Mouse (Mus musculus) embryonic facial prominence, embryonic 12.5 days (tissue): ENCODE data around the gene Higd2a. TPM values are rescaled to one million over a fixed set of nuclear protein-coding genes. Genes with fewer than 3 reads are reported as not detected.
A peak's percentile ranks its signal among the peaks of the same experiment; 100 is the strongest.
"Not testable (repeated sequence)": the region's sequence is repeated elsewhere in the genome, so short reads cannot be mapped to it uniquely, and the experiment has no call there.

Experiments
- ATAC-seq: fragments of 200-750 bp; cut with Nextera tagmentation; 2 replicates; pipeline ENCODE4 v1.8.0; 2017; ENCODE audit not compliant: insufficient number of reproducible peaks, insufficient read depth, low FRiP score, low TSS enrichment
- H3K27ac ChIP-seq: fragments of 300-500 bp; sonication (generic); 2 replicates; pipeline ENCODE4 v1.5.1; 2016; ENCODE audit warnings: mild to moderate bottlenecking
- H3K27me3 ChIP-seq: fragments of 300-500 bp; sonication (generic); 2 replicates; pipeline ENCODE4 v1.6.1; 2016; ENCODE audit warnings: mild to moderate bottlenecking, moderate library complexity
- H3K36me3 ChIP-seq: fragments of 300-500 bp; sonication (generic); 2 replicates; pipeline ENCODE4 v1.6.1; 2016; ENCODE audit warnings: mild to moderate bottlenecking
- H3K4me1 ChIP-seq: fragments of 300-500 bp; sonication (generic); 2 replicates; pipeline ENCODE4 v1.6.1; 2016
- H3K4me2 ChIP-seq: fragments of 300-500 bp; sonication (generic); replicated peaks from 2 replicates; pipeline ENCODE4 v1.6.1; 2016; ENCODE audit warnings: mild to moderate bottlenecking, moderate library complexity
- H3K4me3 ChIP-seq: fragments of 300-500 bp; sonication (generic); 2 replicates; pipeline ENCODE4 v1.5.1; 2016; ENCODE audit warnings: mild to moderate bottlenecking
- H3K9ac ChIP-seq: fragments of 300-500 bp; sonication (generic); 2 replicates; pipeline ENCODE4 v1.6.1; 2016; ENCODE audit warnings: mild to moderate bottlenecking, moderate library complexity
- H3K9me3 ChIP-seq: fragments of 300-500 bp; sonication (generic); 2 replicates; pipeline ENCODE4 v1.6.1; 2016; ENCODE audit warnings: mild to moderate bottlenecking, moderate library complexity
- WGBS: fragments of 180-500 bp; shearing (Covaris S2); methylation state at CpG from one replicate; pipeline ENCODE4 v1.1.7; 2016; 5-methylcytosine and 5-hydroxymethylcytosine counted together
- polyA plus RNA-seq: library from polyadenylated mRNA; unstranded; fragments of >200 nt; fragmentation: Nextera tagmentation; extraction: Ambion mirVana; gene quantifications from 2 replicates; pipeline ENCODE4 v1.2.1, GENCODE M21; 2016

The Higd2a gene
- polyA plus RNA-seq, 1 experiment from 2014 or later: 170 TPM

DNA sequence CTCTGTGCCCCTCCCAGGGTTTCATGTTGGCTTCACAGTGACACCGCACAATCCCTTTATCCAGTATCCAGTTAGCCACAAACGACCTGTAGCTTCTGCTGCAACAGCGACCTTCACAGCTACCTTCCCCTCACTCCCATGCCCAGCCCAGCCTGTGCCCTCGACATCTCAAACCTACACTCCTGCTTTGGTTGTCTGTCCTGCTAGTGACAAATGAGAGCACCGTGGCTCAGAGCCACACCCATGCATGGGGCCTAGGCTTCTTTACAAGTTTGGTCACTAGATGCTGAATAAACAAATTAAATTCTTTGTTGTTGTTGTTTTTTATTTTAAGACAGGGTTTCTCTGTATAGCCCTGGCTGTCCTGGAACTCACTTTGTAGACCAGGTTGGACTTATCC, 17.2 kb downstream of the Higd2a start:
- Histone ChIP-seq H3K27me3 (peaks cover 15% of the 10 kb centered on the region; the same call in 1 of the 2 replicates), H3K36me3 (no peaks in the 10 kb centered on the region), H3K27ac (no peak overlapping the region), H3K9me3 (no peaks in the 10 kb centered on the region), H3K4me3 (no peak overlapping the region), H3K9ac (no peak overlapping the region), H3K4me1 (0 out of 2 replicates have a peak, but pooled peaks cover 12% of the 10 kb centered on the region), H3K4me2 (no peak overlapping the region)
- no peak for ATAC-seq
- WGBS: 65% methylated on average over 5 of the region's 5 CpGs

GRCm38 (mm10) chr13:54608002-54608401, 18.0 kb downstream of the Higd2a start:
- Histone ChIP-seq H3K27ac (no peak overlapping the region), H3K9ac (no peak overlapping the region), H3K27me3 (peaks cover 15% of the 10 kb centered on the region; the same call in 1 of the 2 replicates), H3K4me2 (no peak overlapping the region), H3K4me1 (0 out of 2 replicates have a peak, but pooled peaks cover 12% of the 10 kb centered on the region), H3K36me3 (no peaks in the 10 kb centered on the region), H3K4me3 (no peak overlapping the region), H3K9me3 (no peaks in the 10 kb centered on the region)
- 69% methylated on average over 3 of the region's 3 CpGs for WGBS
- ATAC-seq: no peak

DNA sequence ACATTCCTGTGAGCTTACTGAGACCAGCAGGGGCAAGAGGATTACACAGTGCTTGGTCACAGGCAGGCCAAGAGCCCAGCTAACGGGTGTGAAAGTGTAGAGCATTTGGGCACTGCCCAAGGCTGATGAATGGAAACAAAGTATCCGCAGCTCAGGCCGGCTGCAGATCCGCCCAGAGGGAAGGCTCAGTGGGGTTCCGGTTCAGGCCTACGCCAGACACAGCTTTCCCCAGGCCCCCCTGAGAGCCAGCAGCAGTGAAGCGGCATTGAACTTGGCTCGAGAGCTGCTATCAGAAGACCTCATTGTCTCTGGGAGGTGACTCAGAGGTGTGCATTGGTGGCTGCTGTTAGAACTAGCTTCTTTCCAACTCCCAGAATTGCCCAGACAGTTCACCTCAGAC, 18.7 kb downstream of the Higd2a start:
- H3K27ac ChIP-seq: no peak overlapping the region
- ATAC-seq: no peak
- no peaks in the 10 kb centered on the region for H3K36me3 ChIP-seq
- H3K4me1 ChIP-seq: 0 out of 2 replicates have a peak, but pooled peaks cover 12% of the 10 kb centered on the region
- H3K9ac ChIP-seq: no peak overlapping the region; the same call in 1 of the 2 replicates
- H3K4me3 ChIP-seq: no peak overlapping the region
- H3K4me2 ChIP-seq: no peak overlapping the region
- H3K27me3 ChIP-seq: peaks cover 15% of the 10 kb centered on the region; the same call in 1 of the 2 replicates
- WGBS: 14% methylated on average over 8 of the region's 8 CpGs
- no peaks in the 10 kb centered on the region for H3K9me3 ChIP-seq

DNA sequence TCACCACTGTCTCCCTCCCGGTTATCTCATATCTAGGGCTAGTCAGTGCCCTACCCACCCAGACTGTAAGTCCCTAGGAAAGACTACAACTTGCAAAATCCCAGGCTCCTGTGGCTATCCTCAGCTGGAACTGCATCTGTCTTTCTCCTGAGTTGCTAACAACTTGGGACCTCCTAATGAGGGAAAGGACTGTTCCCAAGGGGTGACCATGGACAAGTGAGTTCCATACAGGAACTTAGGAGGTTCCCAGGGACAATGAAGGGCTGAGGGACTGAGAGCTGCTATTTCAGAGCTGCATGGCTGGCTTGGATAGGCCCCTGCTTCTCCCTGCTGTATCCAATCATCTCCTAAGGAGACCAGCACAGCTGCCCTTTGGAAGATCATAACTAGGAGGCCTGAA, 19.3 kb downstream of the Higd2a start:
- WGBS: 21% methylated on average over 1 of the region's 1 CpGs
- peaks cover 15% of the 10 kb centered on the region; the same call in 1 of the 2 replicates for H3K27me3 ChIP-seq
- H3K4me3 ChIP-seq: no peak overlapping the region
- no peaks in the 10 kb centered on the region for H3K36me3 ChIP-seq
- no peak overlapping the region for H3K4me2 ChIP-seq
- no peak overlapping the region for H3K27ac ChIP-seq
- no peak for ATAC-seq
- H3K4me1 ChIP-seq: 0 out of 2 replicates have a peak, but pooled peaks cover 12% of the 10 kb centered on the region
- H3K9ac ChIP-seq: no peak overlapping the region
- H3K9me3 ChIP-seq: no peaks in the 10 kb centered on the region

DNA sequence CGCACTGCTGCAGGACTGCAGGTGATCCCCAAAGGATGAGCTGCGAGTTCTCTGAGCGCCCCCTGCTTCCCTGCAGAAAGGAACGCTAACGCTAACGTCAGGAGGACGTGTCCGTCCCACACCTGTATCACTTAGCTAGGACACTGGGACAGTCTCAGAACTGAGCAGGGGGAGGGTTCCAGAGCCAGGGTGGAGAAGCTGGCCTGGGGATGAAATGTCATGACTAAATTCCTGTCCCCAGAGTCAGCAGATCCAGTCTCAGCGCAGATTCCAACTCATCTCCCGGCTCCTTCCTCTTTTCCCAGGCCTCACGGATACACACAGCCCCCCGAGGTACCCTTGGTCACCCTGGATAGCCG, 20.6 kb downstream of the Higd2a start:
- Histone ChIP-seq H3K9ac (peak overlapping the region; percentile 73), H3K4me1 (0 out of 2 replicates have a peak, but pooled peaks cover 12% of the 10 kb centered on the region), H3K27ac (no peak overlapping the region; the same call in 1 of the 2 replicates), H3K4me3 (peak overlapping the region; percentile 59), H3K36me3 (no peaks in the 10 kb centered on the region), H3K9me3 (no peaks in the 10 kb centered on the region), H3K27me3 (peaks cover 15% of the 10 kb centered on the region; the same call in 1 of the 2 replicates), H3K4me2 (peak overlapping the region; percentile 97)
- WGBS: 4% methylated on average over 13 of the region's 13 CpGs
- ATAC-seq: no peak

- Histone ChIP-seq H3K27me3 (peaks cover 15% of the 10 kb centered on the region; the same call in 1 of the 2 replicates), H3K4me2 (peak within 1 kb of the TSS; percentile 97), H3K4me1 (0 out of 2 replicates have a peak, but pooled peaks cover 12% of the 10 kb centered on the region), H3K9me3 (no peaks in the 10 kb centered on the region), H3K27ac (no peak within 1 kb of the TSS; the same call in 1 of the 2 replicates), H3K9ac (peak within 1 kb of the TSS; percentile 73), H3K36me3 (no peaks in the 10 kb centered on the region), H3K4me3 (peak within 1 kb of the TSS; percentile 59)
- no peak for ATAC-seq
- 2% methylated on average over 66 of the region's 66 CpGs for WGBS
These were observed 21.2 kb downstream of the Higd2a start, which contains the start of gene Cltb for GRCm38 (mm10) chr13:54610972-54611754. Gene Cltb (minus strand): TSS chr13:54611344.

DNA sequence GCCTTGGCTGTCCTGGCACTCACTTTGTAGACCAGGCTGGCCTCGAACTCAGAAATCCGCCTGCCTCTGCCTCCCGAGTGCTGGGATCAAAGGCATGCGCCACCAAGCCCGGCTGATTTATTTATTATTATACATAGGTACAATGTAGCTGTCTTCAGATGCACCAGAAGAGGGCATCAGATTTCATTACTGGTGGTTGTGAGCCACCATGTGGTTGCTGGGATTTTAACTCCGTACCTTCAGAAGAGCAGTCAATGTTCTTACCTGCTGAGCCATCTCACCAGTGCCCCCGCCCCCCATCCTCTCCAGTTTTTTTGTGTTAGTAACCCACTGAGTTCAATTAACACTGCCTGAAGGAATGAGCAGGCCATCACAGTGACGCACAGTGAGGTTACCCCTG, 23.1 kb downstream of the Higd2a start:
- H3K36me3 ChIP-seq, H3K4me2 ChIP-seq, H3K4me3 ChIP-seq, ATAC-seq, H3K9me3 ChIP-seq, H3K27ac ChIP-seq, H3K9ac ChIP-seq: not testable (repeated sequence)
- Histone ChIP-seq H3K27me3 (peaks cover 15% of the 10 kb centered on the region; the same call in 1 of the 2 replicates), H3K4me1 (0 out of 2 replicates have a peak, but pooled peaks cover 12% of the 10 kb centered on the region)
- 90% methylated on average over 8 of the region's 8 CpGs for WGBS

DNA sequence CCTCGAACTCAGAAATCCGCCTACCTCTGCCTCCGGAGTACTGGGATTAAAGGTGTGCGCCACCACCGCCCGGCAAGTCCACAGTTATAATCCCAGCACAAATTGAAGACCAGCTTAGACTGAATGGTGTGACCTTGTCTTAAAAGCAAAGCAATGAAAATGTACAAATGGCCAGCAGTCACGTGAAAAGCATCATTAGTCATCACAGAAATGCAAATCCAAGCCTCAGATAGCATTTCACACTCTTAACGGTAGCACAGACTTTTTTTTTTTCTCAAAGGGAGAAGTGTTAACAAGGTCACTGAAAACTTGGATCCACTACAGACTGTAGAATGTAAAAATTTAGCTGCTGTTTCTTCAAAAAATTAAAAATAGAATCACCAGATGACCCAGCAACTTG, 26.3 kb downstream of the Higd2a start:
- no peak overlapping the region for H3K27ac ChIP-seq
- H3K4me3 ChIP-seq: no peak overlapping the region
- no peaks in the 10 kb centered on the region for H3K27me3 ChIP-seq
- no peaks in the 10 kb centered on the region for H3K4me1 ChIP-seq
- WGBS: 84% methylated on average over 8 of the region's 8 CpGs
- no peaks in the 10 kb centered on the region for H3K9me3 ChIP-seq
- no peaks in the 10 kb centered on the region for H3K36me3 ChIP-seq
- H3K4me2 ChIP-seq: no peak overlapping the region
- no peak for ATAC-seq
- H3K9ac ChIP-seq: no peak overlapping the region

DNA sequence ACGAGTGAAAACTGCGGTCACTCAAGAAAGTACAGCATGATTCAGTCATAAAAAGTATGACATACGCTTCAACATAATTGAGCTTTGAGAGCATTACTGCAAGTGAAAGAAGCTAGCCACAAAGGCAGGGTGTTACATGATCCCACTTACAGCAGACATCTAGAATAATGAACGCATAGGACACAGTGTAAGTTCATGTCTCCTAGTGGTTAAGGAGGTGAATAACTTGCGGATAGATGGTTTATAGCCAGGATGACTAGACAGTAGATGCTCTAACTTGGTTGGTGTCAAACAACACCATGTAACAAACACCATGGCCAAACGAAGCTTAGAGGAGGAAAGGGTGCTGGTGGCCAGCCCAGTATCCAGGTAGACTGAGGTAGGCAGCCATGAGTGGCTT, 27.0 kb downstream of the Higd2a start:
- Histone ChIP-seq H3K27ac (no peak overlapping the region), H3K4me1 (no peaks in the 10 kb centered on the region), H3K9me3 (no peaks in the 10 kb centered on the region), H3K4me2 (no peak overlapping the region), H3K4me3 (no peak overlapping the region), H3K36me3 (no peaks in the 10 kb centered on the region), H3K9ac (no peak overlapping the region), H3K27me3 (no peaks in the 10 kb centered on the region)
- ATAC-seq: no peak
- 67% methylated on average over 6 of the region's 6 CpGs for WGBS

DNA sequence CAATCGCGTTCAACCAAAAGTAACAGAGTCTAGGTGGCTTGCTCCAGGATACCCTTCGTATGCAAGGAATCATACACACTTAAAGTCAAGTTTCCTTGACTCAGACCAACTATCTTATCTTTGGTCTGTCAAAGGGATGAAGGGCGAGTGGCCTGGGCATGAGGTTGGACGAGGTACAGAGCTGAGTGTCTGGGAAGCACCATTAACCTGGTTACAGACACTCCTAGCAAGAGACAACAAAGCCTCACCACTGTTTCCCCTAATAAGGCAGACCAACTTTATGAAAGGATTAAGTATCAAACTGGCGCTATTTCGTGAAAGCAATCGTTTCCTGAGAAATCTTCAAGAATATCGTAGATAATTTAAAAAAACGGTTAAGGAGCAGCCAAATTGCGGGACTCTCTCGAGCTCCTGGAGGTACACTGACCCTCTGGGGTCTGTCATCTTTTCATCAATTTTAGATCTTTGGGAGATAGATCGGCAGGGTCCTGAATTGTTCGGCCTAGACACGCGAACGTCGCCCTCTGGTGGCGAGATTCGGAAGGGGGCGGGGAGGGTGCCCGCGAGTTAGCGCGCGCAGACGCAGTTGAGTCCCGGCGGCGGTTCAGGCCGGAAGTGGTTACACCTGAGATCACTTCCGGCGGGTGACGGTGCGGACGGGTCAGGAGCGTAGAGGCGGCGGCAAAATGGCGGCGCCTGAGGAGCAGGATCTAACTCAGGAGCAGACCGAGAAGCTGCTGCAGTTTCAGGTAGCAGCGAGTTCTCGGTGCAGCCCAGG, 31.3 kb downstream of the Higd2a start, which contains the start of gene Faf2:
Gene Faf2, plus strand, starts transcription at position 630 of the 778 bp plus-strand sequence.
- peaks cover 13% of the 10 kb centered on the region for H3K4me1 ChIP-seq
- H3K4me3 ChIP-seq: peak within 1 kb of the TSS; percentile 98
- H3K27me3 ChIP-seq: no peaks in the 10 kb centered on the region
- H3K9me3 ChIP-seq: no peaks in the 10 kb centered on the region
- peak within 1 kb of the TSS; percentile 92 for H3K9ac ChIP-seq
- peak within 1 kb of the TSS; percentile 83 for H3K4me2 ChIP-seq
- peak; percentile 96 for ATAC-seq
- 12% methylated on average over 44 of the region's 44 CpGs for WGBS
- no peaks in the 10 kb centered on the region for H3K36me3 ChIP-seq
- peak within 1 kb of the TSS; percentile 86 for H3K27ac ChIP-seq

GRCm38 (mm10) chr13:54621960-54622521, 32.0 kb downstream of the Higd2a start:
- ATAC-seq: 0 out of 2 replicates have a peak, but pooled peaks have one; percentile 38
- Histone ChIP-seq H3K27me3 (no peaks in the 10 kb centered on the region), H3K36me3 (no peaks in the 10 kb centered on the region; the same call in 1 of the 2 replicates), H3K9ac (peak overlapping the region; percentile 92), H3K4me1 (peaks cover 13% of the 10 kb centered on the region), H3K4me3 (peak overlapping the region; percentile 98), H3K4me2 (peak overlapping the region; percentile 83), H3K27ac (peak overlapping the region; percentile 86), H3K9me3 (no peaks in the 10 kb centered on the region)
- 1% methylated on average over 27 of the region's 27 CpGs for WGBS
